Mouse (Mus musculus) heart, embryonic 13.5 days (tissue): ENCODE data around the gene Zfp101. TPM values are rescaled to one million over a fixed set of nuclear protein-coding genes. Genes with fewer than 3 reads are reported as not detected.

Source experiments
- polyA plus RNA-seq: library from polyadenylated mRNA; unstranded; fragments of >200 nt; fragmentation: Nextera tagmentation; extraction: Ambion mirVana; gene quantifications from 2 replicates; pipeline ENCODE4 v1.2.1, GENCODE M21; 2015

Gene Zfp101
- polyA plus RNA-seq, 1 experiment from 2014 or later, result 7.1 TPM

Other genes with a start within 250 kb of the Zfp101 start
- gene Olfr55, start 226.2 kb downstream of the Zfp101 start, polyA plus RNA-seq, result not detected in 2 replicates
- gene Olfr239, start 203.3 kb downstream of the Zfp101 start, polyA plus RNA-seq, result not detected in 2 replicates
- gene Olfr1564, start 173.0 kb downstream of the Zfp101 start, polyA plus RNA-seq, result 0.04 TPM in 1 of 2 replicates, not detected in the other
- 11.8 and 12.2 TPM in 2 replicates for gene Zfp955a, start 139.5 kb downstream of the Zfp101 start, polyA plus RNA-seq
- gene Olfr63, start 130.0 kb downstream of the Zfp101 start, polyA plus RNA-seq, result 0.05 TPM in 1 of 2 replicates, not detected in the other
- 8.1 and 8.6 TPM in 2 replicates for gene Zfp955b, start 105.1 kb downstream of the Zfp101 start, polyA plus RNA-seq
- 4.6 and 5.9 TPM in 2 replicates for gene Zfp81, start 35.8 kb downstream of the Zfp101 start, polyA plus RNA-seq
- gene Actl9, start 38.3 kb upstream of the Zfp101 start, polyA plus RNA-seq, result not detected in 2 replicates
- 39.3 and 41.8 TPM in 2 replicates for gene Adamts10, start 129.6 kb upstream of the Zfp101 start, polyA plus RNA-seq
- gene Myo1f, start 161.1 kb upstream of the Zfp101 start, polyA plus RNA-seq, result 2.1 and 3.0 TPM in 2 replicates
- gene Zfp414, start 234.4 kb upstream of the Zfp101 start, polyA plus RNA-seq, result 30.7 and 32.1 TPM in 2 replicates
- gene Pram1, start 243.4 kb upstream of the Zfp101 start, polyA plus RNA-seq, result 0.56 and 0.64 TPM in 2 replicates